Mouse (Mus musculus): ENCODE measurements around the gene Sec14l2.

Sec14l2 gene

GRCm38 (mm10) chr11:4122742-4123579 lies at the start of gene Sec14l2:
Gene Sec14l2, minus strand, starts transcription at chr11:4123415.
- no peak for DNase-seq (ENCODE audit: low spot score in 2 of 2)

DNA sequence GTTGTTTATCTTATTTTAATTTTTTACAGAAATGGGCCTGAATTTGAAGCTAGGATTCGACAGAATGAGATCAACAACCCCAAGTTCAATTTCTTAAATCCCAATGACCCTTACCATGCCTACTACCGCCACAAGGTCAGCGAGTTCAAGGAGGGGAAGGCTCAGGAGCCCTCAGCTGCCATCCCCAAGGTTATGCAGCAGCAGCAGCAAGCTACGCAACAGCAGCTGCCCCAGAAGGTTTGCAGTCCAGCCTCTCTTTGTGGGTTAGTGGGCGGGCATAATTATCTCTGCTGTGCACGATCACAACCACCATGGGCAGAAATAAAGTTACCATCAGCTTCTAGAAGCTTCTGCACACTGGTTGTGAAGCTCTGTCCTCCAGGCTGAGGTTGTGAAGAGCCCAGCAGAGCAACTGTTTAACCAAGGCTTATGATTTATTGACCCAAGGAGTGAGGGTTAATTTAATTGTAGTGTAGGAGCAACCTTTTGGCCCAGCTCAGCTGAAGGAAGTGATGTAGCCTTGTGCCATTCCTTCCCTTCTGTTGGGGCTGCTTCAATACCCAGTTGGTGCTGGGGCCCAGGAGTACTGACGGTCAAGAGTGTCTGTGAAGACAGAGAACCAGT lies 43.4 kb upstream of the Sec14l2 start:
- DNase-seq (ENCODE audit: low spot score in 2 of 2) = no peak

GRCm38 (mm10) chr11:4164701-4165100 lies 41.5 kb upstream of the Sec14l2 start:
- DNase-seq (ENCODE audit: low spot score in 2 of 2) = no peak

- no peak for DNase-seq (ENCODE audit: low spot score in 2 of 2)
These were observed 37.7 kb upstream of the Sec14l2 start for GRCm38 (mm10) chr11:4160758-4161480.

DNA sequence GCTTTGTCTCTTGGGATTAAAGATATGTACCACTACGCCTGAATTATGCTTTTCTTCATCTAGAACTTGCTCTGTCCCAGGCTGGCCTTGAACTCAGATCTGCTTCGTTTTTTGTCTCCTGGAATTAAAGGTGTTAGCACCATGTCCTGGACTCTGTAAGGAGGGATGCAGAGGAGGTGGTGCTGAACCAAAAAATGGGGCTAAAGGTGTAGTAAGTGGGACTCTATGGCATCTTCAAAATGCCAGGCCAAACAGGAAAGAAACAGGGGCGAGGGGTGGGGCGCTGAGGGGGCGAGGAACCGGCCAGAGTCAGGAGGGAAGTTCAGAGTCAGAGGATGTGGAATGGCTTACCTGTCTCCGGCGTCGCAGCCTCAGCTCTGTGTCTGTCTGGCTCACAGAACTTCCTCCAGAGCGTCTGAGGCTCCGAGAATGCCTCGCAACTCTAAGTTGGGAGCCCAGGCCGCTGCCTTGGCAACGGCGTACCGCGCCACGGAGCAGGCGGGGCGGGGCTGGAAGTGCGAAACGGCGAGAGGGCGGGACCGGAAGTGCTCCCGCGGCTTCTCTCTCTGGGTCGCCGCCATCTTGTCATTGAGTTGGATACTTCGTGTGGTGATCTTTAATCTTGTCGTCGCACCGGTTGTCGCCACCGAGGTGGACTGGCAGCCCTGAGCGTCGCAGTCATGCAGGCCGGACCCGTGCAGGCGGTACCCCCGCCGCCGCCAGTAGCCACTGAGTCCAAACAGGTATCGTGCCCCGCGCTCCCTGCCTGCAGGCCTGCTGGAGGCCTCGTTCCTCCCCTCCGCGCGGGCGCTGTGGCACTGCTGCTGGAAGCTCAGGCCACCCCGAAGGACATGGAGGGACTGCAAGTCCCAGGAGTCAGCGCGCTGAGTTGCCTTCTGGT lies 36.8 kb upstream of the Sec14l2 start, which contains the start of the genes Ccdc157 and Sf3a1:
TSS of gene Ccdc157 (minus strand) at position 486 of the 901 bp plus-strand sequence.
TSS of gene Sf3a1 (plus strand) at position 543 of the 901 bp plus-strand sequence.
- peak; percentile 94 to 96 for DNase-seq (ENCODE audit: low spot score in 2 of 2)

DNA sequence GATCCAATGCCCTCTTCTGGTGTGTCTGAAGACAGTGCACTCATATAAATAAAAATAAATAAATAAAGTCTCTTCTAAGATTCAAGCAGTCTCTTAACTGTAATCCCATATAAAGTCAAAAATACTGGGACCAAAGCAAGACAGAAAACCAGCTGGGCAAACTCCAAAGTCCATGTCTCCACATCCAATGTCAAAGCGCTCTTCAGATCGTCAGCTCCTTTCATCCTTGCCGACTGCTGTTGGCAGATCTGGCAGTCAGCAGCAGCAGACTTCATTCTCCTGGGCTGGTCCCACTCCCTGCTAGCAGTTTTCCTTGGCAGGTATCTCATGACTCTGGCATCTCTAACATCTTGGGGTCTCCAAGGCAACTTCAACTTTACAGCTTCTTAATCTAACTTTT lies 35.5 kb upstream of the Sec14l2 start:
- DNase-seq (ENCODE audit: low spot score in 2 of 2) = no peak

GRCm38 (mm10) chr11:4155641-4156040 lies 32.4 kb upstream of the Sec14l2 start:
- DNase-seq (ENCODE audit: low spot score in 2 of 2) = no peak

DNA sequence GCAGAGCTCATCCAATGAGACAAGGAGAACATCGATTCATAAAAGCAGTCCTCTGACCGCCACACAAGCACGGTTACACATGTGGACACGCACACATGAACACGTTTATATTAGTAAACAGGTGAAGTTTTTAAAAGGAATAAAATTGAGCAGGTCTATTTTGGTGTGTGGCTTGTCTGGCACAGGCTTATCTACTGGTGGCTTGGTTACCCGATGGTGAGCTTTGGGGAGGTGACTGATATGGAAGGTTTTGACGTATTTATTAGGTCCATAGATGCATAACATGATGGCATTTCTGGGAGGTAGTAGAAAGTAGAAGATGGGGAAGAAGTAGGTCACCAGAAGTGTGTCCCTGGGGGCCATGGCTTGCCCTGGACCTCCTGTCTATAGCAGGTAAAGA lies 30.5 kb upstream of the Sec14l2 start:
- no peak for DNase-seq (ENCODE audit: low spot score in 2 of 2)

GRCm38 (mm10) chr11:4149886-4150285 lies 26.7 kb upstream of the Sec14l2 start:
- DNase-seq (ENCODE audit: low spot score in 2 of 2) = no peak

- no peak for DNase-seq (ENCODE audit: low spot score in 2 of 2)
These were observed 25.4 kb upstream of the Sec14l2 start for GRCm38 (mm10) chr11:4148536-4149156.

DNA sequence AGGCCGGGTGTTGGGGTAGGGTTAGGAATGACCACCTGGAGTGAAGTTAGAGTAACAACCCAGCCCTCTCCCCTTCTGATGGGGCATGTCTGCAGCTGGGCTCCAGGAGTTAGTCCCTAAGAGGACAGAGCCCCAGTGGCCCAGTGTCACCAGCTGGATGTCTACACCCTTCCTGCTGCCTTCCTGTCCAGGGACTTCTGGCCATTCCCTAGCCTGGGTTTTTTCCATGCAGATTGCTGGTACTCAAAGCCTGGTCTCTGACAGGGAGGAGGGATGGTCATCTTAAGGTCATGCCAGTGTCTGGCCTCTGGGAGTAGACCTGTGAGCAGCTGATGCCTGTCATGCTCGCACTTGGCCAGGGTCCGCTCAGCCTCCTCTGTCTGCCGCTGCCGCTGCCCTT lies 24.9 kb upstream of the Sec14l2 start:
- DNase-seq (ENCODE audit: low spot score in 2 of 2) = no peak

GRCm38 (mm10) chr11:4147098-4147497 lies 23.9 kb upstream of the Sec14l2 start:
- DNase-seq (ENCODE audit: low spot score in 2 of 2) = no peak

DNA sequence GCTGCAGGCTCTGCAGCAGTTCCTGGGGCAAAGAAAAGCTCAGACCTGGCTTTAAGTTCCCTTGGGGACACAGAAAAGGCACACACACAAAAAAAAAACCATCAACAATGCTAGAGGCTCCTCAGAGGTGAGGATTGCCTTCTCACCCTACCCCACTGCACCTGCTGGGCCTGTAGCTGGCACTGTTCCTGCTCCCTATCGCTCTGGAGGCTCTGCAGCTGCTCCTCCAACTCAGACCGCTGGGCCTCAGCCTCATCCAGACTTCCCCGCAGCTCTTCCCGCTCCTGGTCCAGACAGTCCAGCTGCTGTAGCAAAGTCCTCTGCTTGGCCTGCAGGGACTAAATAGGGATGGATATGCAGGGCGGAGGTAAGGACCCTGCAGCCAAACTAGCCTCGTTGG lies 23.2 kb upstream of the Sec14l2 start:
- DNase-seq (ENCODE audit: low spot score in 2 of 2) = no peak

- DNase-seq (ENCODE audit: low spot score in 2 of 2) = no peak
These were observed 20.3 kb upstream of the Sec14l2 start for GRCm38 (mm10) chr11:4143281-4144062.

DNA sequence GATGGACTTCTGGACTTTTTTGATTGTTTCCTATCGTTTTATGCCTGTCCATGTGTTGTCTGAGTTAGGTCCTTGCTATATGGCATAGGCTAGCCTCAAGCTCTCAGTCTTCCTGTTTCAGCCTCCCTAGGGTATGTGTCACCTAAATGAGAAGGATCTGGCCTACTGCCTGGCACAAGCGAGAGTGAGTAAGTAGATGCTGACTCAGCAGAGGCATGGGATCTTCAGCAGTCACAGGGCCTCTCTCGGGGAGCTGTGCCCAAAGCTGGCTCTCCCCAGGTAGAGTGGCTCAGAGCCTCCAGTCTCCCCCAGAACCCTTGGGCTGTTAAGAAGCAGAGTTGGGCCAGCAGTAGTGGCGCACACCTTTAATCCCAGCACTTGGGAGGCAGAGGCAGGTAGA lies 19.1 kb upstream of the Sec14l2 start:
- DNase-seq (ENCODE audit: low spot score in 2 of 2) = no peak

DNA sequence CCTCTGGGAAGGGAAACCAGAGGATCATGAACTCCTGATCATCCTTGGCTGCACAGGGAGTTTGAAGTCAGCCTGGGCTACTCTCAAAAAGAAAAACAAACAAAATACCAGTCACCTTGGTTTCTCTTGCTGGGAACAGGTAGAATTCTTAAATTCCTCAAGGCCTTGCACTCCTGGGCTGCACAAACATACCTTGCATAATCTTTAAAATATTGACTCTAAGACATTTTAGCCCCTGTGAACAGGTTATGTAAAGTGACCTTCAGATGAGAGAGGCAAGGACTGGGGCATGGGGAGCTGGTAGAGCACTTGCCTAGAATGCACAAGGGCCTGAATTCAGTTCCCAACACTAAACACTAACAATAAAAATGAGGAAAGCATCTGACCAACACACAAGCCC lies 18.3 kb upstream of the Sec14l2 start:
- DNase-seq (ENCODE audit: low spot score in 2 of 2) = no peak

DNA sequence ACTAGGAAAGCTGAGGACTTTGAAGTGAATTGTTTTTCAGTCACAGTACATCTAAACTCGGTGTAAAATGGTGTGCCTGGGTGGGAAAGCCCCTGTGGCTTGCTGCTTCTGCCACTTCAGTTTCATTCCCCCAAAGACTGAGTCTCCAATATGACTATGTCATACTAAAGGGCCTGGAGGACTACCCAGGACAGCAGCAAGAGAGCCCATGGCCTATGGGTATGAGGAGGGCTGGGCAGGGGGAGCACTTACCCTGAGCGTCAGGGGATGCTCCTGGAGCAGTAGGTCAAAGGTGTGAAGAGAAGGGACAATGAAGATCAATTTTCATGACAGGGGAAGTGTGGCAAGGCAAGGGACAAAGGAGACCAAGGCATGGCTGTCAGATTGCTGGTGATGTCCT lies 15.7 kb upstream of the Sec14l2 start:
- DNase-seq (ENCODE audit: low spot score in 2 of 2) = no peak

DNA sequence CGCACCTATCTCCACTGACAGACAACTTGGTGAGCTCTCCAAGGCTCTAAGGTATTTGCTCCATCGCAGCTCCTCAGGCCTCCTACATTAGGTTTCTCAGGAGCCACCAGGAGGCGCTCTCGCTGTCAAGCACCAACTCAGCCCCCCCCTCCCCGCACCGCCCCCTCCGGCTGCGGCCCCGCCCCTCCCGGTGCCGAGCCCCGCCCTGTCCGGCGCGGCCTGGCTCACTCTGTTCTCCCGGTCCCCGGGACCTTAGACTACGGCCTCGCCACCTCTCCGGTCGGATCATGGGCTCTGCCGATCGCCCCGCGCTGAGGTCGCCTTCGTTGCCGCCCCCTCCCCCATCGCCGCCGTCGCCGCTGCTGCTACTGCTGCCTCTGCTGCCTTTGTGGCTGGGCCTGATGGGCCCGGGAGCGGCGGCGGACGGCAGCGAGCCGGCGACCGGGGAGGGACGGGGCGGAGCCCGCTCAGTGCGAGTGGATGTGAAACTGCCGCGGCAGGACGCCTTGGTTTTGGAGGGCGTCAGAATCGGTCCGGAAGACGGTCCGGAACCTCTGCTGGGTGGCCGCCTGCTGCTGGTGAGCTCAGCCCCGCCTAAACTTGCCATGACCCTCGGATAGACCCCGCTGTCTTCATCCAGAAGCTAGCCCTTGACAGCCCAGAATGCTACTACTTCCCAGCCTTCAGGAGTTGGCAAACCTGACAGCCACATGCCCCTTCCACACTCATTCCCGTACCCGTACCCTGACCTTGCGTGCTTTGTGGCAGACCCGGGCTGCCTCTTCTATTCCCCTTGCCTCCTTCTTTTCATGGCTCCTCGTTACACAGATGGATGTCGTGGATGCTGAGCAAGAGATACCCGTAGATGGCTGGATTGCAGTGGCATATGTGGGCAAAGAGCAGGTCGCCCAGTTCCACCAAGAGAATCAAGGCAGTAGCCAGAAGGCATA lies 12.0 kb upstream of the Sec14l2 start, which contains the start of gene Rnf215:
TSS of gene Rnf215 (plus strand) at position 217 of the 950 bp plus-strand sequence.
- peak; percentile 87 to 89 for DNase-seq (ENCODE audit: low spot score in 2 of 2)

GRCm38 (mm10) chr11:4134400-4134799 lies 11.2 kb upstream of the Sec14l2 start:
- no peak for DNase-seq (ENCODE audit: low spot score in 2 of 2)

All from right cerebral cortex, adult 2 months (tissue).